Mouse (Mus musculus): ENCODE data around the gene Nppb.

Gene Nppb

GRCm38 (mm10) chr4:147985205-147986132, at the start of gene Nppb:
TSS of gene Nppb (plus strand) at chr4:147985788.
- DNase-seq (ENCODE audit: extremely low read depth, low read depth) = peak; percentile 23

GRCm38 (mm10) chr4:147935904-147936303, 49.7 kb upstream of the Nppb start:
- no peak for DNase-seq (ENCODE audit: extremely low read depth, low read depth)

GRCm38 (mm10) chr4:147936331-147936954, 49.1 kb upstream of the Nppb start, which contains the start of gene Plod1:
TSS of gene Plod1 (minus strand) at chr4:147936767.
- peak; percentile 36 for DNase-seq (ENCODE audit: extremely low read depth, low read depth)

- no peak for DNase-seq (ENCODE audit: extremely low read depth, low read depth)
Observed at GRCm38 (mm10) chr4:147937021-147937420, 48.6 kb upstream of the Nppb start.

GRCm38 (mm10) chr4:147937486-147937885, 48.1 kb upstream of the Nppb start:
- DNase-seq (ENCODE audit: extremely low read depth, low read depth) = no peak

GRCm38 (mm10) chr4:147938148-147939096, 47.2 kb upstream of the Nppb start:
- no peak for DNase-seq (ENCODE audit: extremely low read depth, low read depth)

GRCm38 (mm10) chr4:147940111-147940510, 45.5 kb upstream of the Nppb start:
- no peak for DNase-seq (ENCODE audit: extremely low read depth, low read depth)

- peak; percentile 66 for DNase-seq (ENCODE audit: extremely low read depth, low read depth)
Observed at GRCm38 (mm10) chr4:147940576-147941044, 45.0 kb upstream of the Nppb start, which contains the start of gene 2510039O18Rik. TSS of gene 2510039O18Rik (plus strand) at chr4:147940895.

GRCm38 (mm10) chr4:147941045-147942020, 44.3 kb upstream of the Nppb start:
- DNase-seq (ENCODE audit: extremely low read depth, low read depth) = no peak

- DNase-seq (ENCODE audit: extremely low read depth, low read depth) = no peak
Observed at GRCm38 (mm10) chr4:147943005-147943404, 42.6 kb upstream of the Nppb start.

- DNase-seq (ENCODE audit: extremely low read depth, low read depth) = no peak
Observed at GRCm38 (mm10) chr4:147947511-147947910, 38.1 kb upstream of the Nppb start.

GRCm38 (mm10) chr4:147953590-147953989, 32.0 kb upstream of the Nppb start:
- DNase-seq (ENCODE audit: extremely low read depth, low read depth) = peak; percentile 48

- DNase-seq (ENCODE audit: extremely low read depth, low read depth) = no peak
Observed at GRCm38 (mm10) chr4:147957141-147957540, 28.4 kb upstream of the Nppb start.

GRCm38 (mm10) chr4:147959881-147960831, 25.4 kb upstream of the Nppb start:
- peak; percentile 76 for DNase-seq (ENCODE audit: extremely low read depth, low read depth)

- no peak for DNase-seq (ENCODE audit: extremely low read depth, low read depth)
Observed at GRCm38 (mm10) chr4:147962781-147963180, 22.8 kb upstream of the Nppb start.

- no peak for DNase-seq (ENCODE audit: extremely low read depth, low read depth)
Observed at GRCm38 (mm10) chr4:147963623-147964022, 22.0 kb upstream of the Nppb start.

- no peak for DNase-seq (ENCODE audit: extremely low read depth, low read depth)
Observed at GRCm38 (mm10) chr4:147965712-147966111, 19.9 kb upstream of the Nppb start.

GRCm38 (mm10) chr4:147968816-147969215, 16.8 kb upstream of the Nppb start:
- DNase-seq (ENCODE audit: extremely low read depth, low read depth) = no peak

- peak; percentile 34 for DNase-seq (ENCODE audit: extremely low read depth, low read depth)
Observed at GRCm38 (mm10) chr4:147969337-147969736, 16.3 kb upstream of the Nppb start.

All from MEL-GATA-1-ER (cell line).